Mouse (Mus musculus): ENCODE measurements around the gene Lrrc45.
"Not testable (repeated sequence)": the region's sequence is repeated elsewhere in the genome, so short reads cannot be mapped to it uniquely, and the experiment has no call there.

- not testable (repeated sequence) for TF ChIP-seq CTCF (conservative IDR thresholded peaks at IDR 0.05 in 1 of 2, IDR thresholded peaks at IDR 0.05 in 1 of 2; ENCODE audit: low read depth in 2 of 2, low read length in 2 of 2); ZKSCAN1 (IDR thresholded peaks at IDR 0.05; ENCODE audit: borderline replicate concordance, low read depth, low read length); MAZ (IDR thresholded peaks at IDR 0.05; ENCODE audit: low read depth, low read length); EP300 (IDR thresholded peaks at IDR 0.05; ENCODE audit: low read length); NRF1 (IDR thresholded peaks at IDR 0.05; ENCODE audit: low read depth, low read length); KAT2A (IDR thresholded peaks at IDR 0.05; ENCODE audit: insufficient replicate concordance, low read length); POLR2A (IDR thresholded peaks at IDR 0.05; ENCODE audit: low read depth, low read length); ZMIZ1 (IDR thresholded peaks at IDR 0.05; ENCODE audit: low read depth, low read length); SIN3A (IDR thresholded peaks at IDR 0.05; ENCODE audit: low read length); CHD2 (IDR thresholded peaks at IDR 0.05; ENCODE audit: low read length)
Measured at GRCm38 (mm10) chr11:120763121-120763999, 49.6 kb downstream of the Lrrc45 start.
